Mouse (Mus musculus) E14TG2a.4 (cell line): ENCODE measurements around the gene Ifnar2.

Source experiments
- CTCF ChIP-seq: conservative IDR thresholded peaks from 2 replicates; pipeline ENCODE4 v1.5.1; 2014; ENCODE audit warnings: low read length
- NANOG ChIP-seq: IDR thresholded peaks from 2 replicates; pipeline ENCODE4 v1.6.1; 2014; ENCODE audit warnings: borderline replicate concordance, low read length, mixed read lengths

GRCm38 (mm10) chr16:91366567-91366966, 6.0 kb upstream of the Ifnar2 start:
- TF ChIP-seq CTCF (no peak), NANOG (no peak)
